Mouse (Mus musculus): Measurements from ENCODE around the gene Apon. TPM values are rescaled to one million over a fixed set of nuclear protein-coding genes. Genes with fewer than 3 reads are reported as not detected.
A peak's percentile ranks its signal among the peaks of the same experiment; 100 is the strongest.

Apon gene
- polyA plus RNA-seq, 1 experiment from 2014 or later = 0.90 TPM

DNA sequence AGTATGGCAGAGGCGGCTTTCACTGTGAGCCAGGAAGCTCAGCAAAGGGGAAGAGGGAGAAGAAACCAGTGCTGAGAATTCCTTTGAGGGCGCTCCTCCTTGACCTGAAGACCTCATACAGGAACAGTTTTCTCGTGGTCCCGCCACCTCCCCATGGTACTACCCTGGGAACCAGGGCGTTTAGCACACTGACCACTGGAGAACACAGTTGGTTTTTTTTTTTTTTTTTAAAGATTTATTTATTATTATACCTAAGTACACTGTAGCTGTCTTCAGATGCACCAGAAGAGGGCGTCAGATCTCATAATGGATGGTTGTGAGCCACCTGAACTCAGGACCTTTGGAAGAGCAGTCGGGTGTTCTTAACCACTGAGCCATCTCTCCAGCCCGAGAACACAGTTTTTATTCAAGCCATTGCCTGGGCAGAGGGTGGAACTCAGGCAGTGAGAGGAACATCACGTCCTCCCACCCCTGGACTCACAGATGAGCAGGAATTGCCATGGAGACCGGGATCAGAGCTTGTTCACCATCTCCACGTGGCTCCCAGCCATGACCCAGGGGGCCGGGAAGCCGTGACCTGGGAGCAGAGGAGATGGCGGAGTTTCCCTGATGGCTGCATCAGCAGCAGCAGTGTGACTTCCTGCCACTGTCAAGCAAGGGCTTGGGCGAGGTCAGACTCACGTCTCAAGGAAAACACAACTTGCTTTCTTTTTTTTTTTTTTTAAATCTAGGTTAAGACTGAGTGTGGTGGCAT, 32.2 kb upstream of the Apon start:
- Histone ChIP-seq H3K4me3 (no peak overlapping the region), H3K36me3 (no peaks in the 10 kb centered on the region), H3K27me3 (ENCODE audit: low read depth, poor library complexity, severe bottlenecking) (no peaks in the 10 kb centered on the region), H3K4me1 (peaks cover 26% of the 10 kb centered on the region), H3K9me3 (replicated peaks) (no peaks in the 10 kb centered on the region), H3K27ac (no peak overlapping the region)
- 62% methylated on average over 16 of the region's 16 CpGs for WGBS
- no peak for DNase-seq (ENCODE audit: low spot score)

DNA sequence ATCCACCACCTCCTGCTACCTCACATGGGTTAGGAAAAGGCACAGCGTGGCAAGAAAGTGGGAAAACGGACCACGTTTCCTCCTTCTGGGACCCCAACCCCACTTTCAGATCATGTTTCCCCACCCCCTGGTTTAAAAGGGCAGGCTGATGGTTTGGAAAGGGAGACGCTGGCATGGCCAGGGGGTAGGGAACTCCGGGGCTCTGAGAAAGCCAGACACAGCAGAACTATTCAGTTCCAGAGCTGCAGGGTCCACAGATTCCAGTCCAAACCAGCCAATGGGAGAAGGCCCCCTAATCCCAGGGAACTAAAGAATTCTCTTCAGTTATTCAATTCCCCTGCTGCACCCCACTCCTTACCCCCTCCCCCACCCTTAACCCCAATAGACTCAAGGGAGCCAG, 28.8 kb upstream of the Apon start:
- WGBS = 63% methylated on average over 5 of the region's 5 CpGs
- Histone ChIP-seq H3K9me3 (replicated peaks) (no peaks in the 10 kb centered on the region), H3K4me1 (peaks cover 28% of the 10 kb centered on the region), H3K27ac (peak overlapping the region; percentile 44; the same call in 1 of the 2 replicates), H3K4me3 (no peak overlapping the region), H3K36me3 (no peaks in the 10 kb centered on the region), H3K27me3 (ENCODE audit: low read depth, poor library complexity, severe bottlenecking) (no peaks in the 10 kb centered on the region)
- no peak for DNase-seq (ENCODE audit: low spot score)

DNA sequence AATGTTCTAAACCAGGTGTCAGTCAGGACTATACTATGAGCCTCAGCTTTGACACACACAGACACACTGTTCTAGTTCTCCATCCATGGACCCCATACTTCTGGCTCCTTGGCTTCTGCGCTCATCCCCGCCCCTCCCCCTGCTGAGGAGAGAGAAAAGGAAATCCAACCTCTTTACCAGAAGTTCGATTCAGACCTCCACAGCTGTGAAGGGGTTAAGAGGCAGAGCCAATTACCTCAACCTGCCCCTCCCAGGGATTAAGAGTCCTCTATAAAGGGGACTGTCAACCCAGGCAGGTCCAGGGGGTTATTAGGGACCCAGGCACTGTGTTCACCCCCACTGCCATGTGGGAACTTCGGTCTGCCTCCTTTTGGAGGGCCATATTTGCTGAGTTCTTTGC, 28.4 kb upstream of the Apon start, which contains the start of gene Mip:
Gene Mip (plus strand): TSS at position 301 of the 400 bp plus-strand sequence.
- 52% methylated on average over 4 of the region's 4 CpGs for WGBS
- no peaks in the 10 kb centered on the region for H3K27me3 ChIP-seq (ENCODE audit: low read depth, poor library complexity, severe bottlenecking)
- no peak within 1 kb of the TSS for H3K4me3 ChIP-seq
- H3K36me3 ChIP-seq = no peaks in the 10 kb centered on the region
- H3K27ac ChIP-seq = peak within 1 kb of the TSS; percentile 47
- DNase-seq (ENCODE audit: low spot score) = no peak
- peaks cover 33% of the 10 kb centered on the region for H3K4me1 ChIP-seq
- no peaks in the 10 kb centered on the region for H3K9me3 ChIP-seq (replicated peaks)

DNA sequence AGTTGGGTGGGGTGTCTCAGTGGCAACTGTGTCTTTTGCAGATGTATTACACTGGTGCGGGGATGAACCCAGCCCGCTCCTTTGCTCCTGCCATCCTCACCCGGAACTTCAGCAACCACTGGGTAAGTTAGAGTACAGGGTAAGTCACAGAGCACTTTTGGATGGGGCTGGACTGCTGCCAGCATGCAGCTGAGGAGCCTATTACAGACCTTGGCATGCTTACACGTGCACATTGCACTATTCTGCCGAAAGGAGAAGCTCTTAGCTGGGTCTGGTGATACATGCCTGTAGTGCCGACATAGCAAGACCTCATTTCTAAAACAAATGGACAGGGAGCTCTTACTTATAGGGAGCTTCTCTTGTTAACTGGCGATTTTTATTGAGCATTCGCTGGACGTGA, 26.3 kb upstream of the Apon start:
- WGBS = 88% methylated on average over 9 of the region's 9 CpGs
- no peak overlapping the region for H3K27ac ChIP-seq
- H3K4me3 ChIP-seq = no peak overlapping the region
- peaks cover 38% of the 10 kb centered on the region for H3K4me1 ChIP-seq
- no peak for DNase-seq (ENCODE audit: low spot score)
- H3K36me3 ChIP-seq = no peaks in the 10 kb centered on the region
- H3K27me3 ChIP-seq (ENCODE audit: low read depth, poor library complexity, severe bottlenecking) = no peaks in the 10 kb centered on the region
- H3K9me3 ChIP-seq (replicated peaks) = no peaks in the 10 kb centered on the region

DNA sequence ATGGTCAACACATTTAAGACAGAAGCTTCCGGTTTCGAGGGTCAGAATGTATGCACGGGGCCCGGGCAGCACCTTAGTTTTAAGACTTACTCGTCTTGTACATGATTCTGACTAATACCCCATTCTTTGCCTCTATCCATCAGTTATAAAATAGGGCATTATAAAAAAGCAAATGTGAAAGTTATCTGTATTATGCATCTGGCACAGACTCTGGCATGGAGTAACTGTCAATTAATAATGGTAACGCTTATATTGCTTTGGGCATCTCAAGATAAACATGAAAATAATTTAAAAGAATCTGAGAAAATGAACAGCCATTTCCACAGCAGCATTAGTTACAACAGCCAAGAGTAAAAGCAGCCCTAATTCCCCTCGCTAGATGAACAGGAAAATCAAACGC, 25.9 kb upstream of the Apon start:
- Histone ChIP-seq H3K4me1 (peaks cover 41% of the 10 kb centered on the region), H3K36me3 (no peaks in the 10 kb centered on the region), H3K27me3 (ENCODE audit: low read depth, poor library complexity, severe bottlenecking) (no peaks in the 10 kb centered on the region), H3K4me3 (no peak overlapping the region), H3K27ac (no peak overlapping the region), H3K9me3 (replicated peaks) (no peaks in the 10 kb centered on the region)
- 96% methylated on average over 8 of the region's 8 CpGs for WGBS
- DNase-seq (ENCODE audit: low spot score) = no peak

GRCm38 (mm10) chr10:128230582-128230981, 23.3 kb upstream of the Apon start:
- no peak for DNase-seq (ENCODE audit: low spot score)
- WGBS = 78% methylated on average over 12 of the region's 12 CpGs
- Histone ChIP-seq H3K4me3 (peak overlapping the region; percentile 82), H3K9me3 (replicated peaks) (no peaks in the 10 kb centered on the region), H3K27me3 (ENCODE audit: low read depth, poor library complexity, severe bottlenecking) (no peaks in the 10 kb centered on the region), H3K27ac (peak overlapping the region; percentile 99), H3K4me1 (peaks cover 40% of the 10 kb centered on the region), H3K36me3 (peaks cover 14% of the 10 kb centered on the region)

- no peaks in the 10 kb centered on the region for H3K27me3 ChIP-seq (ENCODE audit: low read depth, poor library complexity, severe bottlenecking)
- peak overlapping the region; percentile 82 for H3K4me3 ChIP-seq
- DNase-seq (ENCODE audit: low spot score) = no peak
- 19% methylated on average over 5 of the region's 5 CpGs for WGBS
- H3K4me1 ChIP-seq = peaks cover 40% of the 10 kb centered on the region
- peaks cover 18% of the 10 kb centered on the region for H3K36me3 ChIP-seq
- no peaks in the 10 kb centered on the region for H3K9me3 ChIP-seq (replicated peaks)
- peak overlapping the region; percentile 99 for H3K27ac ChIP-seq
Observed at GRCm38 (mm10) chr10:128231146-128231545, 22.8 kb upstream of the Apon start.

DNA sequence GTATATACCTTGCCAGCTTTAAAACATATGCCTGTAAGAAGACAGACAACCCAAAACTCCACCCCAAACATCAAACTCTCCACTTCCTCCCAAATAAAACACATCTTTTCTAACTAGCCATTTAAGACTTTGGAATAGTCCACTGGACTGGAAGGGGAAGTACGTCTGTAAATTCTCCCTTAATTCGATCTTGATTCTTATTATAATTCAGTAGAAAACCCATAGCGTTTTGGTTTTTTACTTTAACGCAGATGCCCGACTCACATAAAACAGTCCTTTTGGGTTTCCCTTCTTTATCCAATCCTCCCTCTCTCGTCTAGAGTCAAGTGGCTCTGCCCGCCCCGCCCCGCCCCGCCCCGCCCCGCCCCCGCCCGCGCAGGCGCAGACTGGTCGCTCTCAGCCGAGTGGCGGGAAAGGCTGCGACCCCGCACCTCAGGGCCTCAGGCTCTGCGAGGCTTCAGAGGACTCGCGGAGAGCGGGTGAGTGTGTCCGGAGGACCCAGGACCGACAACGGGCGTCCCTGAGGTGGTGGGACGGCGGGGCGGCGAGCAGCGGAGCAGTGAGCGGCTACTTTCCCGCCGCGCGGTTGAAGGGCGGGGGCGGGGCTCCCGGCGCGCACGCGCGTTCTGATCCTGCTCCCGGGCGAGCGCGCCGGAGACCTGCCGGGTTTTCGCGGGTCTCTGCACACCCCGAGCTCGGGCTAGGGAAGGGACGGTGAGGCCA, 22.0 kb upstream of the Apon start, which contains the start of gene Timeless:
Gene Timeless (plus strand): TSS at position 369 of the 723 bp plus-strand sequence.
- DNase-seq (ENCODE audit: low spot score) = peak; percentile 90
- Histone ChIP-seq H3K4me3 (peak within 1 kb of the TSS; percentile 82), H3K36me3 (peaks cover 20% of the 10 kb centered on the region), H3K27ac (peak within 1 kb of the TSS; percentile 99), H3K4me1 (peaks cover 40% of the 10 kb centered on the region), H3K9me3 (replicated peaks) (no peaks in the 10 kb centered on the region), H3K27me3 (ENCODE audit: low read depth, poor library complexity, severe bottlenecking) (no peaks in the 10 kb centered on the region)
- under 1% methylated on average over 57 of the region's 58 CpGs for WGBS

DNA sequence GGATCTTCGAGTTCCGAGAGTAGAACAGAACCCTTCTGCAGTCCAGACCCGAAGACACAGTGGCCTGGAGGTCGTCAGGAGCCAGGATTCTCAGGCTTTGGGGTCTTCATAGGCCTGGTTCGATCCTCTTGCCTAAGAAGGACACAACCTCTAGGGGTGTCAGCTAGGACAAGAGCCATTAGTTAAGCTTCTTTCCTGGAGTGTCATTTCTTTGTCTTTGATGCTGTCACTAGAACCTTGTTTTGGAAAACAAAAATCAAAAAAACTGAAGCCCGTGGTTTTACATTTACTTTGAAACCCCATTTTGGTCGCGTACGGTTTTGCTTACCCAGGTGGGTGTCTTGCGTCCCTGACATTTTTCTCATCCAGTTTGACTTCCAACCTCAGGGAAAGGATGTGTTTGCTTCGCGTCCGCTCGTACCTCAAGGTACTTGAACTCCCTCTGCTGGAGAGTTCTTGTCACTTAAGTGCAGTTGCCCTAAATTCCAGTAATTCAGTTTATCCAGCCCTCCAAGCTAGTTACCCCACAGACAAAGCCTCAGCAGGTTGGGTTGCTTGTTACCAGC, 21.4 kb upstream of the Apon start:
- Histone ChIP-seq H3K36me3 (peaks cover 22% of the 10 kb centered on the region), H3K27ac (peak overlapping the region; percentile 99), H3K27me3 (ENCODE audit: low read depth, poor library complexity, severe bottlenecking) (no peaks in the 10 kb centered on the region), H3K4me3 (peak overlapping the region; percentile 82), H3K9me3 (replicated peaks) (no peaks in the 10 kb centered on the region), H3K4me1 (peaks cover 41% of the 10 kb centered on the region)
- WGBS = under 1% methylated on average over 14 of the region's 14 CpGs
- DNase-seq (ENCODE audit: low spot score) = peak; percentile 60

DNA sequence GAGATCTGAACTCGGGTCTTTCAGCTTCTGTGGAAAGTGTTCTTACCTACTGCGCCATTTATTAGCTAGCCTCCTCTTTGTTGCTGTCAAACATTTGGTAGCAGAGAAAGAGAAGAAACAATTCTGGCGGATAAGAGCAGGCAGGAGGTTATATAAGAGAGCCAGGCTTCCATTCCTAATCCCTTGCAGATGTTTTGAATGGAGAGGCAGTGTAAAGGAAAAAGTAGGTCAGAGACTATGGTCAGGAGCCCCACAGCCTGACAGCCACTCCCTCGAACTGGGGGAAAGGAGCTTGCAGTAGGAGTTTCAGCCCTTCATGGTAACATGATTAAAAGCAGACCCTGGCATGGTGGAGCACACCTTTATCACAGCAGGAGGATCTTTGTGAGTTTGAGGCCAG, 17.6 kb upstream of the Apon start:
- H3K27me3 ChIP-seq (ENCODE audit: low read depth, poor library complexity, severe bottlenecking) = no peaks in the 10 kb centered on the region
- peaks cover 34% of the 10 kb centered on the region for H3K4me1 ChIP-seq
- no peaks in the 10 kb centered on the region for H3K9me3 ChIP-seq (replicated peaks)
- peaks cover 58% of the 10 kb centered on the region for H3K36me3 ChIP-seq
- H3K27ac ChIP-seq = peak overlapping the region; percentile 46; the same call in 1 of the 2 replicates
- 52% methylated on average over 4 of the region's 4 CpGs for WGBS
- no peak for DNase-seq (ENCODE audit: low spot score)
- no peak overlapping the region for H3K4me3 ChIP-seq

DNA sequence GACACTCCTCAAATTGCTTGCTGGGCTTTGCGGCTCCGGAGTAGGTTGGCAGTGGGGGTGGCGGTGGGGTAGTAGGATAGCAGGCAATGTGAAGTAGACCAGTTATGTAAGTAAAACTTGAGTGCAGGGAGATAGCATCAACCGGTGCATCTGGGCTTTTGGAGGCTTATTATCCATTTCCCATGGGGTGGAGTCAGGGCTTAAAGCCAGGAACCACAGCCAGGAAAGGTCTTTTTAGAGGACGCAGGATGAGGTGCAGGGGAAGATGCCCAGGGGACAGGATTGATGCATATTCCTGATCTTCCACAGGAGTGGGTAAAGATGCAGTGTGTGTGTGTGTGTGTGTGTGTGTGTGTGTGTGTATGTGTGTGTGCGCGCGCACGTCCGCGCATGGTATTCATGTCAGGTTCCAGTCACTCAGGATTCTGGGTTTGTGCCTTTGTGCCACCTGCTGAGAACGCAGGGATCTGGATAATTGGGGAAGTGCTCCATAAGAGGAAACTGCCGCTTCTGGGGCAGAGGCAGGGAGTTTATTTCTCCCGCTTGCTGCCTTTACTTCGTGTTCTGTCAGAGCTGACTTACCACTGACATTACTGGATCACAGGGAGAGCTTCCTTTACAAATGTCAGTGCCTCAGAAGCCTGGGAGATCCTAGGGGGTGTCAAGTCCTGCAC, 16.0 kb upstream of the Apon start:
- Histone ChIP-seq H3K9me3 (replicated peaks) (no peaks in the 10 kb centered on the region), H3K4me1 (peaks cover 30% of the 10 kb centered on the region), H3K4me3 (no peak overlapping the region), H3K36me3 (peaks cover 74% of the 10 kb centered on the region), H3K27me3 (ENCODE audit: low read depth, poor library complexity, severe bottlenecking) (no peaks in the 10 kb centered on the region), H3K27ac (peak overlapping the region; percentile 26; the same call in 1 of the 2 replicates)
- DNase-seq (ENCODE audit: low spot score) = no peak
- WGBS = 88% methylated on average over 15 of the region's 15 CpGs

DNA sequence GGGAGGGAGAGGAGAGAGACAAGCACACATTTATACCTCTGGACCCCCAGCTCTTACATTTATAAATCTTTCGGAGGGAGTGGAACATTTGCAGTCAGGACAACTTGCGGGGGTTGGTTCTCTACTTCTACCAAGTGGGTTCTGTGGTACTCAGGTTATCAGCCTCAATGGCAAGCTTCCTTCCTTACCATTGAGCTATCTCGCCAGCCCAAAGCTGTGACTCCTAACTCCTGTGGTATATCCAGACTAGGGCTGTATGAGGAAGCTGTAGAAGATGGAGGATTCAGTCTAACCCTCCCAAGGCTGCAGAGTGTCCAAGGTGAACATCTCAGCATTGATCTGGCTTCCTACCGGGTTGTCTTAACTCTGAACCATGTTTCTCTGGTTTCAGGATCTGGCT, 14.8 kb upstream of the Apon start:
- peaks cover 81% of the 10 kb centered on the region for H3K36me3 ChIP-seq

More for the DNA sequence above, 14.8 kb upstream of the Apon start:
- H3K4me1 ChIP-seq = peaks cover 24% of the 10 kb centered on the region
- no peak overlapping the region for H3K27ac ChIP-seq
- H3K9me3 ChIP-seq (replicated peaks) = no peaks in the 10 kb centered on the region
- DNase-seq (ENCODE audit: low spot score) = no peak
- no peaks in the 10 kb centered on the region for H3K27me3 ChIP-seq (ENCODE audit: low read depth, poor library complexity, severe bottlenecking)
- WGBS = 88% methylated on average over 4 of the region's 4 CpGs
- H3K4me3 ChIP-seq = no peak overlapping the region

All from limb, embryonic 10.5 days (tissue).